Mouse (Mus musculus): ENCODE measurements around the gene Slc5a5.

Slc5a5 gene

DNA sequence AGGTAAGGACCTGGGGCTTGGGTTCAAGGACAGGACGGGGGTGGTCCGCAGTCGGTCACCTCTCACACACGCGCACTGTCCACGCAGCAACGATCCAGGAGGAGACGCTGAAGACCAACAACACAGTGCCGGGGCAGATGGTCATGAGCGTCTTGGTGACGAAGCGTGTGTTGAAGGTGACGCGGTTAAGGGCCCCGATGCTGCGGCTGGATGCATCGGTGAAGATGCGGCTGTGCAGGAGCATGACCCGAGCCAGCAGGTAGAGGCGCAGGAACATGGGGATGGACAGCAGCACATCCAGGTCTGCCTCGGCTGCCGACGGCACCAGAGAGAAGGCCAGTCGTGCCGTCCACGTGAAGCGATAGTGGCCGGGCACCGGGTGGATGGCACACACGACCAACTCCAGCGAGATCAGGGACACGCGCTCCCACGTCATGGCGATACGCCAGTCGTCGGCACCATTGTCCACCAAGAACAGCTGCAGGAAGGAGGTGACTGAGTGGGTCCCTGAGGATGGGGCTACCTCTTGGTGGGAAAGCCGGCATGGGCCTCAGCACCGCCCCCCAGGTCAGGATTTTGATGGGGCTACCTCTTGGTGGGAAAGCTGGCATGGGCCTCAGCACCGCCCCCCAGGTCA lies 39.8 kb downstream of the Slc5a5 start:
- no peak for DNase-seq (ENCODE audit: low spot score)

- DNase-seq (ENCODE audit: low spot score): no peak
Measured at GRCm38 (mm10) chr8:70851837-70852236, 40.7 kb downstream of the Slc5a5 start.

DNA sequence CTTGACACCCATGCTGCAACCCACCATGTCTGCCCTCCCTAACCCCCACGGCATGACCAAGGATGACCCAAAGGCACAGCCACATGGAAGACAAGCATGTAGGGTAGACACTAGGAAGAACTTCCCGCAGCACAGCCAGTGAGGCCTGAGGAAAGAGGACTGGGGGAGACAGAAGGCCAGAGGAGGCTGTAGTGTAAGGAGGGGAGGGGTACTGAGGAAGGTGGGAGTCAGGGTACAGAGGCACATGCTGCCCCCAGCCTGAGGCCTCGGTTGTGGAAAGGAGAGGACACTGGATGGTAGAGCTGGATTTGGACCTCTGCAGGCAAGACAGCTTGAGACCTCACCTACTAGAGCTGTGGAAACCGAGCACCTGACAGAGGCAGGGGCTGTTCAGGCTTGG lies 41.6 kb downstream of the Slc5a5 start:
- DNase-seq (ENCODE audit: low spot score): no peak

DNA sequence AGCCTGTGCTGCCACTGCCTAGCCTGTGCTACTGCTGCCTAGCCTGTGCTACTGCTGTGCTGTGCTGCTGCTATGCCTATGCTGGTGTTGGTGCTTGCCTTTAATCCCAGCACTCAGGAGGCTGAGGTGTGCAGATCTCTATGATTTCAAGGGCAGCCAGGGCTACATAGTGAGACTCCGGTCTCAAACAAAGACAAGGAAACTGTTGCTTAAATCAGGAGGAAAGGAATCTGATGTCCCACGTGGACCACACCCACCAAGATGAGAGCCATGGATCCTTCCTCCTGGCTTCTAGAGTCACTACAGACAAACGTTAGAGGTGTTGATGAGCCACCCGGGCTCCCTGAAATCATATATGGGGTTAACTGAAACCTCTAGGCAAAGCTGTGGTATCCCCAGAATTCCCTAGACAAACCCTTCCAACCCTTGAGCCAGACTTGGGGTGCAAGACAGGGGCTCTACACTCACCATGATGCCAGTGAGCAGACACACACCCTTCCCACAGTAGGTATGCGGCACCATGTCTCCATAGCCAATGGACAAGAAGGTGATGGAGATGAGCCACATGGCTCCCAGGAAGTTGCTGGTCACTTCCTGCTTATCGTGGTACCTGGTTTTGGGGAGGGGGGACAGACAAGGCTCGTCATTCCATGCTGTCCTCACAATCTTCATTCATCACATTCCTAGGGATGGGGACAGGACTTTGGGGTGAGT lies 42.3 kb downstream of the Slc5a5 start:
- no peak for DNase-seq (ENCODE audit: low spot score)

DNA sequence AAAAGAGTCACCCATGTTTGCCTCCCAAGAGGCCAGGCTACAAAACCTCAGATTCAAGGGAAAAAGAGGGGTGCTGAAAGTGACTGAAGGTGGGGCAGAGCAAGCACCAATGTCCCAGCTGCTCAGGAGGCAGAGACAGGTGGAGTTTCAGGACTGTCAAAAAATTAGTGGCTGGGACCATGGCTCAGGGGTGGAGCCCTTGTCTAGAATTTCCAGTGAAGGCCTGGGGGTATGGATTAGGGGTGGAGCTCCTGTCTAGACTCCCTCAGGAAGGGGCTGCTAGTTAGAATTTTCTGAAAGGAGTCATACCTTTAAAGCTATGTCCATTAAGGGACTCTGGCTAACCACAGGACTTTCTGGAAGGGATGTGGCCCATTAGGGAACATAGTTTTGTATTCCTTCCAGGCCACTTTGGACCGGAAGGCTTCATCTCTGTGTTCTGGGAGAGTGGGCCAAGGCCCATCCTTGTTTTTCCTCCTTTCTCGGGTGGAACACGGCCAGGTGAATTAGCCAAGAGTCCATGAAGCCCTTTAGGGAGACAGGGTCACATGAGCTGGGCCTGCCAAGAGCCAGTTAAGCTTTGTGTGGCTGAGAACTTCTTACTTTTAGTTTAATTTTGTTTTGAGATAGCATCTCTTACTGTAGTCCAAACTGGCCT lies 43.1 kb downstream of the Slc5a5 start:
- no peak for DNase-seq (ENCODE audit: low spot score)

- no peak for DNase-seq (ENCODE audit: low spot score)
Measured at GRCm38 (mm10) chr8:70846371-70847154, 46.0 kb downstream of the Slc5a5 start.

- no peak for DNase-seq (ENCODE audit: low spot score)
Measured at GRCm38 (mm10) chr8:70845108-70845507, 47.4 kb downstream of the Slc5a5 start.

GRCm38 (mm10) chr8:70844523-70844922 lies 48.0 kb downstream of the Slc5a5 start:
- peak; percentile 93 for DNase-seq (ENCODE audit: low spot score)

GRCm38 (mm10) chr8:70843941-70844340 lies 48.6 kb downstream of the Slc5a5 start:
- DNase-seq (ENCODE audit: low spot score): no peak

DNA sequence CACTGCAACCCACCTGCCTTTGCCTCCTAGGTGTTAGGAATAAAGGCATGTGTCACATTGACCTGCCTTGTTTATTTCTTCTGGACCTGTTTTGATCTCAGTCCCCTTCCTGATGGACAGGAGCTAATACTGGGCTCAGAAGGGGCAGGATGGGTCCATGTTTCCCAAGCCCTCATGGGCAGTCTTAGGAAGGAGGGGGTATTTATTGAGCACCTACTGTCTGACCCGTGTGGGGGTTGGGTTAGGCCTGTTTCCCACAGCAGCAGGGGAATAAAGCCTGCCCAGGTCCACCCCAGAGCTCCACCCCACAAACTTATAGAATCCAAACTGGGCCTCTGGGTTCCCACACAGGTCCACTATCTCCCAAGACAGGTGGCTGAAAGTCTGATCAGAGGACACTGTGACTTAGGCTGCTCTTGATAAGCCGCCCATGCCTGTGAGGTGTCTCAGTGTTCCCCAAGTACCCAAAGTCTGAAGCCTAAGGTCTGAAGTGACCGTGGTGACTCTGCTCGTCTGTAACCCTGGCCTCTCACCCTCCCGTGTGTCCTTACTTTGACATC lies 49.3 kb downstream of the Slc5a5 start:
- no peak for DNase-seq (ENCODE audit: low spot score)

DNA sequence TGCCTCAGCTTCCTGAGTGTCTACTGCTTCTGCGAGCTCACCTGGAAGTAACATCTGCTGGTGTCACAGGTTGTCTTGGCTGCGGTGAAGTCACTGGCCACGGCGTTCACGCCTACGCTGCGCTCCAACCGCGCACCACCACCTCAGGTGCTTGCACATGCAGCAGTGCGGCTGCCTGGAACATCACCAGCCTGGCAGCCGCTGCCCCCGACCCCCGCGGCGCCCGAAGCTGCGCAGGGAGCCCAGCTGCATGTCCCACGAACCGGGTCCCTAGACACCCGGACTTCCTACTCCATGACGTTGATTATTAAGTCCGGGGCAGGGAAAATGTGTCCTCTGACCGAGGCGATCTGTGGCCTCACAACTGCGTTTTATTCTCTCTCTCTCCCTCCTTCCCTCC lies 50.1 kb downstream of the Slc5a5 start:
- no peak for DNase-seq (ENCODE audit: low spot score)

DNA sequence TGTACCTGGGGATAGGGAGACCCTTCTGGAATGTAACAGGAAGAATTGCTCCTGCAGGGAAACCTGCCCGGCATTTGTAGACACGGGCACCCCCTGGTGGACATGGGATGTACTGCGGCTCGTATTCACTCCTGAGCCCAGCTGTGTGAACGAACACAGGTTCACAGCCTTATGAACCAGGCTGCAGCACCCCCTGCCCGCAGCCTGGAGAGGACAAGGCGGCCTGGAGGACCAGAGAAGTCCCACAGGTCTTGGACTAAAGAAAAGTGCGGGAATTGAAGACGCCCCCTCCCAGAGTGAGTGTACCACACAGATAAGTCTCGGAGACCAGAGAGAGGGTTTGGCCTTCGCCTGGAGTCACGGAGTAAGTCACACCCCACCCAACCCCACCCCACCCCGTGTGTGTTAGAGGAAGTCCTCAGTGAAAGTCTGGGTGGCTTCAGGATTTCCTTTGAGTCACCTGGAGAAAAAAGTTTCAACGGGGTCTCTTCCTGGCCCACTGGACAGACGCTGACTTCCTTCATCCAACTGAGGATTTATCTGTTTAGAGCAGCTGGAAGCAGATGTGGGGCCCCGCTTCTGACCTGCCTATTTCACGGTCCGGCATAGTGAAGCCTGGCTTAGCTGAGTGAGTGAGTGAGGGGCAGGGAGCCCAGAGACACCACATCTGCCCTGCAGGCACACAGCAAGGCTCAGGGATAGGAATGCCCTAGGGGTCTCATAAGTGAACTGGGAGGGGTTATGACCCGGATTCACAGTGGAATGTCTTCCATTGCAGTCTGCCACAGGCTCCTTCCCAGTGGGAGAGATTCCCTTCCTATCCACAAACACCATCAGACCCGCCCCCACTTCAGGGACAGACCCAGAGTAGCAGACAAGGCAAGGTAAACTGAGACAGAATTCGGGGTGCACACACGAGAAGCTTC lies 51.1 kb downstream of the Slc5a5 start:
- DNase-seq (ENCODE audit: low spot score): peak; percentile 89

- DNase-seq (ENCODE audit: low spot score): no peak
Measured at GRCm38 (mm10) chr8:70840590-70840989, 52.0 kb downstream of the Slc5a5 start.

- DNase-seq (ENCODE audit: low spot score): peak; percentile 99
Measured at GRCm38 (mm10) chr8:70839408-70840351, 52.9 kb downstream of the Slc5a5 start, which contains the start of gene Arrdc2. Arrdc2 (minus strand) TSS chr8:70839720.

- DNase-seq (ENCODE audit: low spot score): peak; percentile 51
Measured at GRCm38 (mm10) chr8:70838654-70839407, 53.7 kb downstream of the Slc5a5 start.

GRCm38 (mm10) chr8:70836666-70837065 lies 55.9 kb downstream of the Slc5a5 start:
- no peak for DNase-seq (ENCODE audit: low spot score)

DNA sequence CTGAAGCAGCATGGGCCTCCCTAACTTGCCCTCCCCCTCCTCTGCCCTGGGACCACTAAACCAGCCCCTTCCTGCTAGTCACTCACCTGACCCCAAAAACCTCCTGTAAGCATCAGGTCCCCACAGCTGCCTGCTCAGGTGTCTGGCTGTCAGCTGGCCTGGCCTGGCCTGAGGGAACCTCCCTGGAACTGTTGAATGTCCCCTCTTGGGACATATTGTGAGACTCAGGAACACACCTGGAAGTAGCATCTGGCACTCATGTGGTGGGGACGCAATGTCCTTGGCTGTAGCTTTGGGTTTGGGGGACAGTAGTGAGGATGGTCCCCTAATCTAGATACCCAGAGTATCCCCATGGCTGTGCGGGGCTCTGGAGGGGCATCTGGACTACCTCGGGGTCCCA lies 58.5 kb downstream of the Slc5a5 start:
- DNase-seq (ENCODE audit: low spot score): no peak

- no peak for DNase-seq (ENCODE audit: low spot score)
Measured at GRCm38 (mm10) chr8:70833520-70833919, 59.0 kb downstream of the Slc5a5 start.

- DNase-seq (ENCODE audit: low spot score): no peak
Measured at GRCm38 (mm10) chr8:70833018-70833482, 59.5 kb downstream of the Slc5a5 start.

Data from embryo, embryonic 10 days (tissue).